Mouse (Mus musculus) frontal cortex, adult 2 months (tissue): Measurements from ENCODE around the gene Dram2. TPM values are rescaled to one million over a fixed set of nuclear protein-coding genes. Genes with fewer than 3 reads are reported as not detected.
"Not testable (repeated sequence)": the region's sequence is repeated elsewhere in the genome, so short reads cannot be mapped to it uniquely, and the experiment has no call there.

Experiments
- DNase-seq, 2 experiments: peaks; one replicate each; pipeline ENCODE4 v3.0.0; 2022; ENCODE audit warnings: low spot score in 1 of 2; ENCODE audit errors: extremely low spot score in 1 of 2
- polyA plus RNA-seq: library from polyadenylated mRNA; depleted of rRNA; stranded (reverse); fragments of >200 nt; gene quantifications from 2 replicates; pipeline ENCODE4 v1.2.3, GENCODE M21; 2012; rRNA removed

The Dram2 gene
- polyA plus RNA-seq, result 32.8 and 37.2 TPM in 2 replicates

DNA sequence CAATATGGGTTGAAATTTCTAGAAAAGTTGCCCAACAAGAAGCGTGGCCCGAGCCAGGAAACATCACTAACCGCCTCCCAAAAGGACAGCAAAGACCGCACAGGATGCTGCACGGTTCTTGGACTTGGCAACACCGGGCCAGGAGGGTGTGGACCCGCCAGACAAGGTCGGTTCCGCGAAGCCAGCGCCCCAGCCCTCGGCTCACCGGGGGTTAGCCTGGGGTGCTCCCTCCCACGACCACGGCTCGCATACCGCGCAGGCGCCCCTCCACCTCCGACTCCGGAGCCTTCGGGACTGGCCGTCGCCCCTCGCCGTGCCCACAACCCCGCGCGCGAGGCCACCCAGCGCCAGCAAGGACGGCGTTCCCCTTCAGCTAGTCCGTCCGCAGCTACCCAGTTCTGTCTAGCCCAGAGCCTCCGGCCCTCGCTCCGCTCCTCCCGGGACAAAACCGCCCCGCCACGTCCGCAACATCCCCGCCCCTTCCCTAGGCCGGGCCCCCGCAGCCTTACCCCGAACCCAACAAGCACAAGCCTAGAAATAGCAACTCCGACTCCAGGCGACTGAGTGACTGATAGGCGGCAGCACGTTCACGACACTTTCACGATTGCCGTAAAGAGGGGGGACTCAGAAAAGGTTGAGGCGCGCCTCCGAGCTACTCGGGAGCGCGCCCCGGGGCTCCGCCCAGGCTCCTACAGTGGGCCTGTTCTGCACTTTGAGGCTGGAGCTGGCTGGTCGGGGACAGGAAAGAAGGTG lies at the start of gene Dram2, which contains the start of gene Cept1:
Gene Dram2 (plus strand): TSS at position 628 of the 753 bp plus-strand sequence.
Gene Cept1 (minus strand): TSS at position 632 of the 753 bp plus-strand sequence.
- peak; percentile 94 to 95 for DNase-seq

- no peak for DNase-seq
Observed at GRCm38 (mm10) chr3:106500510-106500909, 47.1 kb upstream of the Dram2 start.

DNA sequence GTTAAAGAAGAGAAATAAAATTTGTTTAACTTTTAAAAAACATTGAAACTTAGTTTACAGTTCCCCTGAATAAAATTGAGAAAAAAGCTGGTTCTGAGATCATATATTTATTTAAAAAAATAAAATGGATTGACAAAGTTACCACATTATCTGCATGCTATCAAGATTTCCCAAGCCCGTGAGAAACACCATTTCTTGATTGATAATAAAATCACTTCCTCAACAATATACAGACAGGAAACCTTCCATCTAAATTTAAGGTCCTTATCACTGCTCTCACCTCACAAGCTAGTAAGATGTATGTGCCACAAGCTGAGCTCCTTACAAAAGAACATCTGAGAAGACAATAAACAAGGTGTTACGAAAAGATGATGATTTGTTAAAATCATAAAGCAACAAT lies 44.7 kb upstream of the Dram2 start:
- DNase-seq, result no peak

DNA sequence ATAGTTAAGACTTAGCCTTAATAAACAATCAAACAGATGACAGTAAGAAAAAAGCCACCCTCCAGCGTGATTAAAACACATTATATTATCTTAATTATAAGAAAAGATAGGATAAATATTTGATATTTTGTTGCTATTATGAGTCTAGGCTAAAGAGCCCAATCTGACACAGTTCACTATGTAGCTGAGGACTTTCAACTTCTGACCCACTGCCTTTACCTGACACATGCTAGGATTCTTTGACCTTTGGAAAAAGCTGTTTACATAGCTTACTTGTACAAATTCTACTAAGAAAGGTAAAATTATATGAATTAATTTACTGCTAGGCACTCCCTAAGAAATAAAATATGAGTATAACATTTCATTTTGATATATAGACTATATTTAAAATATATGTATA lies 36.9 kb upstream of the Dram2 start:
- DNase-seq, result no peak

DNA sequence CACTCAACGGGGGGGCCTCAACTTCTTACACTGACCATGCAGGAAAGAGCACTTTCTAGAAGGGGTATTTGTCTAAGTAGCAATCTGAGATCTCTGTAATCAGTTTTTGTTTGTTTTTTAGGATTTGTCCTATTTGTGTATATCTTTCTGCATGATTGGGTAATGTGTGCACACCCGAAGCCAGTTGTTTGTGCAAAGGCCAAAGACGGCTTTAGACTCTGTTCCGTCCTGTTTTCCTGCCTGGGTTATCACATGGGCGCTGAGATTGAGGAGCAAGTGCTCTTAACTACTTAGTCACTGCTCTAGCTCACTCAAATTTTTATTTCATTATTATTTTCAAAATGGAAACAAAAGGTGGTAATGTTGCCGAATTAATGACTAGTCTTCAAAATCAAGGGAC lies 32.6 kb upstream of the Dram2 start:
- no peak for DNase-seq

DNA sequence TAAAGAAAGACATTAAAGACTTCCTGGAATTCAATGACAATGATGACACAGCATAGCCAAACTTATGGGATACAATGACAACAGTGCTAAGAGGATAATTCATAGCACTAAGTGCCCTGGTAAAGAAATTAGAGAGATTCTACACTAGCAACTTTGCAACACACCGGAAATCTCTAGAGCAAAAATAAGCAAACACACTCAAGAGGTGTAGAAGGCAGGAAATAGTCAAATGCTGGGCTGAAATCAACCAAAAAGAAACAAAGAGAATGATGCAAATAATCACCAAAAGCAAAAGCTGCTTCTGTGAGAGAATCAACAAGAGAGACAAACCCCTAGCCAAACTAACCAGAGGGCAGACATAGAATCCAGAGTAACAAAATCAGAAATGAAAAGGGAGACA lies 24.9 kb upstream of the Dram2 start:
- DNase-seq, result no peak

DNA sequence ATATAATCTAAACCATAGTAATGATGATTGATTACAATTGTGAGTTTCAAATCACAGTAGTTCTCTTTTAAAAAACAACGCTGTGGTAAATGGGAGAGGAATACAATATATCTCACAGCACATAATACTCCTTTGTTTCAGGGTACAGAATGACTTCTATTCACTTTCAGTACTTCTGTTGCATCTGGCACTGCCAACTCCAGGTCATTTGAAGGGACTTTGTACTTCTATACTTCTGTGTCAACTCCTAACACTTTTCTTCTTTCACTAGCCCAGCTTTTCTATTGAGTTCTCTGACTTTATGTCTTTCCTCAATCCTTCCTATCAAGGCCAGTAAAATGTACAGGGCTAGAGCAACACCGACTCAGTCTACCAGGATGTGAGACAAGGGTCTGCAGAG lies 21.2 kb upstream of the Dram2 start:
- no peak for DNase-seq

DNA sequence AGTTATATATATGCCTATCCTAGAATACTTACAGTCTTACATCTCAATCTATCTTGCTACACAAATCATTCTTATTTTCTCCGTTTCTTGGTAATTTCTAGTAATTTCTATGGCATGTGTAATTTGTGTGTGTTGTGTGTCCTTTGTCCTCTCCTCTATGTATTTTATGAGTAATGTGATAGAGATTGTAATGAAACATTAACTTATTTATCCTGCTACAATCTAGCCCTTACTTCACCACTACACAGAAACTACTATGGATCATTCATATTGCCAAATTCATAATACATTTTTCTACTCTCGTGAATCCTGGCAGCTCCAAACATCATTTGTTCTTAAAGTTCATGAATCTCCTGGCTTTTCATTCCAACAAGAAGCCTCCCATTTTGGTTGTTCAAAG lies 19.6 kb upstream of the Dram2 start:
- DNase-seq, result no peak

DNA sequence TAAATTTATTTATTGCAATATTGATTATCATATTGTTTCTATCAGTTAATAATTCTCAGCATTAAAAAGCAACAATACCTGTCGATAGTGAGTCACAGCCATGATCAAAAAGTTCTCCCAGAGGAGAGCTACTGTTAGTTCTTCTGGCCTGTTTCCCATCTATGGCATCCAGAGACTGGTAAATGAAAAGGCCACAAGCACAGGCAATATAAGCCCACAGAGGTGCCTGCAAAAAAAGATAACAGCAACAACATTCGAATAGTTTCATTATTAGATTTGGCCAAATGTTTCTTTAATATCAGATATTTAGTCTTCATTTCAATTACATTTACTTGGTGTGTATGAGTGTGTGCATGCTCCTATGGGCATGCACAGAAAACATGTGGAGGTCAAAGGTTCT lies 14.3 kb upstream of the Dram2 start:
- no peak for DNase-seq

DNA sequence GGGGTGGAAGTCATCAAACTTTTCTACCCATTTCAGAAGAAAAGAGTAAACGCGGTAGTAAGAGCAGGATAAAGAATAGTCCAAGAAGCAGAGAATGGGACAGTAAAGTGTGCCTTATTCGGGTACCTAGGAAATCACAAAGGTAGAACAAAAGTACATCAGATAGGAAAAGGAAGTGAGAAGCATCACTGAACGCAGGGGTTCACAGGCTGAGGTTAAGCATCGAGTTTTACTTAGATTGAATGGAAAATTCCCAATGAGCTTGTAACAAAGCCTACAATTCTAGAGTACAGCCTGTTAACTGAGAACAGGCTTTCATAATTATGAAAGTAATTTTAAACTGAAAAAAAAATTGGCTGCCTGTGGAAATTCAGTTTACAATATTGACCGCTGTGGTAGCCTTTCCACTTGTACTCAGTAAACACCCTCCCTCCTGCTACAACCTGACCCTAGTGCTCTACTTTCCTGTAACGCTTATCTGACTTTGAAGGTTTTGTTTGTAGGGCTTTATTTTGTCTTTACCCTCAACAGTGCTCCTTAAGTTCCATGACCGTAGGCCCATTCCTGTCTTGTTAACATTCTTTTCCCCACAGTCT lies 2.8 kb upstream of the Dram2 start:
- DNase-seq, result no peak

- no peak for DNase-seq
Observed at GRCm38 (mm10) chr3:106547924-106548539, 434 bp downstream of the Dram2 start.

GRCm38 (mm10) chr3:106548971-106549370 lies 1.4 kb downstream of the Dram2 start:
- no peak for DNase-seq

GRCm38 (mm10) chr3:106553411-106553810 lies 5.8 kb downstream of the Dram2 start:
- DNase-seq, result no peak

- no peak for DNase-seq
Observed at GRCm38 (mm10) chr3:106555743-106556250, 8.2 kb downstream of the Dram2 start.

GRCm38 (mm10) chr3:106558271-106558670 lies 10.7 kb downstream of the Dram2 start:
- no peak for DNase-seq

DNA sequence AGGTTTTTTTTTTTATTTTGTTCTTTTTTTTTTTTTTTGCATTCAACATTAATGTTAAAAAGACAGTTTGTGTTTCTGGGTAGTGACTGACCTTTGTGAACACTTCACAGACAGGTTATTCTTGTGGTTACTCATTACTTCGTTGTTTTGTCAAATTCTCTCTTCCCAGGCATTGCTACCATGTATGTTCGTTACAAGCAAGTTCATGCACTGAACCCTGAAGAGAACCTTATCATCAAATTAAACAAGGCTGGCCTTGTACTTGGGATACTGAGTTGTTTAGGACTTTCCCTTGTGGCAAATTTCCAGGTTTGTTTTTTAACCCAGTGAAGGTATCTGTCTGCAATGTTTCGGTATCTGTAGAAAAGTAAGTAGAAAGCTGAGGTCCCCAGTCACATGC lies 18.3 kb downstream of the Dram2 start:
- no peak for DNase-seq

DNA sequence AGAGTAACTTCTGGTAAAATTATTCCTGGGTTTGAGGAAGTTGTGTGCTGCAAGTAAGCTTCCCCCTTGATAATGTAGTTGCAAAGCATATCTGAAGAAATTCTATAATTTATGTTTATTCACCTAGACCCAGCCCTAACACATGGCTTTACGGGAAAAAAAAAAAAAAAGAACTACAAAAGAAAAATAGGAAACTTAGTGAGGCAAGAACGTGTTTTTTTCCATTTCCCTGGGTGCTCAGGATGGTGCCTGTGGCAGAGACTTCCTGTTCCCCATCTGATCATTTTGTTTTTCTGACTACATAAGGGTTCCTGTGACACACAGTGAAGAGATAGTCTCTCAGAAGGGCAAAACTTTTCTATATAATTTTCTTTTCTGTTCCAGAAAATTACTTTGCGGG lies 25.6 kb downstream of the Dram2 start:
- DNase-seq, result no peak

GRCm38 (mm10) chr3:106579296-106579695 lies 31.7 kb downstream of the Dram2 start:
- DNase-seq, result no peak

GRCm38 (mm10) chr3:106593631-106594030 lies 46.0 kb downstream of the Dram2 start:
- not testable (repeated sequence) for DNase-seq

DNA sequence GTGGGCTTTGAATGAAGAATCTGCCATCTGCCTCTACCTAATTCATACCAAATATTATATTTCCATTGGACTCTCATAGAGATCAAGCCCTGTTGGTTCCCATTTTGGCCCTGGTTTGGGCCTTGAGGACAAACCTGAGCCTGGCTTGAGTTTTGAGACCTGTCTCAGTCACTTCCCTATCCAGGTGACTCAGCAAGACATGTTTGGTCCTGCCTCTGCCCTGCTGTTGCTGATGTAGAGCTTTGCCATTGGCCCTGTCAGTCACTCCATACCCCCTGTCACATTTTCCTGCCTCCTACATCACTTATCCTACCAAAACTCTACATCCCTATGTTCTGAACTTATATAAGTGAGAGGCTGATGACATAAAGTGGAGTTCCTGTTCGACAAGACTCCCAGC lies 70.5 kb downstream of the Dram2 start:
- DNase-seq, result no peak
